Mouse (Mus musculus) large intestine, adult 2 months (tissue): ENCODE measurements around the gene Tmem239. TPM values are rescaled to one million over a fixed set of nuclear protein-coding genes. Genes with fewer than 3 reads are reported as not detected.
"Not testable (repeated sequence)": the region's sequence is repeated elsewhere in the genome, so short reads cannot be mapped to it uniquely, and the experiment has no call there.

ENCODE experiments used
- DNase-seq: peaks from one replicate; pipeline ENCODE4 v3.0.0-alpha.2; 2012; ENCODE audit warnings: low read depth, low spot score
- WGBS: fragments of 180-500 bp; shearing (Covaris S2); methylation state at CpG from one replicate; pipeline ENCODE4 v1.1.7; 2018; 5-methylcytosine and 5-hydroxymethylcytosine counted together
- polyA plus RNA-seq: library from polyadenylated mRNA; depleted of rRNA; stranded (reverse); fragments of >200 nt; gene quantifications from 2 replicates; pipeline ENCODE4 v1.2.3, GENCODE M21; 2012; rRNA removed

The Tmem239 gene
- polyA plus RNA-seq = not detected in 2 replicates

DNA sequence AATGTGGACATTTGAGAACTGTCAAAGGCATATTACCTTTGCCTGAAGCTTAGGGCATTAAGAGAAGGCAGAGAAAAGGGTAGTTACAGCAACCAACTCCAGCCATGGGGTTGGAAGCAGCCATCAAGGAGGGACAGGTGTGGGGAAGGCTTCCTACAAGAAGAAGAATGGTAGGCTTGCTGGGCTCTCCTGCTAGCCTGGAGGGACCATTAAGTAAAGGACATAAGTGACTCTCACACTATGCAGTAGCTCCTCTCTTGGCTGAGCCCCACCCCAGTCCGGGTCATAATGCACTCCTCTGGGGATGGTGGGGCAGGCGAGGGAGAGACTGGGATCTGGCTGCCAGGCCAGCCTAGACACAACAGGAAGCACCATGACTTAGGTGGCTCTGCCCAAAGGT is at the start of gene Tmem239:
Gene Tmem239, plus strand, starts transcription at position 301 of the 400 bp plus-strand sequence.
- no peak for DNase-seq
- WGBS = 48% methylated on average over 2 of the region's 2 CpGs

DNA sequence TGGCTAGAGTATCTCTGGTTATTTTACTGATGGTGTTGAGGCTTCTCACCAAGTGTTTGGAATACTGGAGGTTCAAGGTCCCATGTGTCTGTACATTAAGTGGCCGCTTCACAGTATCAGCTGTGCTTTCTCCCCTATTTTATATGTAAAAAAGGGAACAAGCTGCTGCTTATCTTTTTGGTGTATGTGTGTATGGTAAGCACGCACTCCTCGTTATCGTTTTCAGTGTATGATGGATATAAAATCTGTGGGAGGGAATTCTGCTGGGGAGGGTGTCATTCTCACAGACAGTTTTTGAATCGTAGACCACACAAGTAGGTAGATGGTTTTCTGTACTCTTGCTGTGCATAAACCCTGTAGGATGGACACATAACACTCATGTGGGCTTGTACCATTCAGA is 48.7 kb upstream of the Tmem239 start:
- DNase-seq = no peak
- 87% methylated on average over 5 of the region's 5 CpGs for WGBS

DNA sequence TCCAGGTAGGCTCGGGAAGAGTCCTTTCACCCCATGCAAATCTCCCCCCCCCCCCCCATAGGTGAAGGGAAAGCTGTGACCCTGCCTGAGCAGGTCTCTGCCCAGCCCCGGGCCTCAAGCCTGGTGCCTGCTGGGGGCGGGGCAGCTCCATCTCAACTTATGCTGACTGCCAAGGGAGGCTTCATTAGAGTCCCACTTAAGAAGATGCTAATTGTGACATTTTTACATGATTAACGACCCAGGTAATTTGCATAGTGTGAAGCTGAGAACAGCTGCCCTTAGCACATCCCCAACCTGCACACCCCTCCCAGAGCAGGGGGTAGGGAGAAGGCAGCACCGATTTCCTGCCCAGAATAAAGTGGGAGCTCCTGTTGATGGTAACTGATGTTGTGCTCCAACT is 47.4 kb upstream of the Tmem239 start:
- 18% methylated on average over 5 of the region's 5 CpGs for WGBS

DNA sequence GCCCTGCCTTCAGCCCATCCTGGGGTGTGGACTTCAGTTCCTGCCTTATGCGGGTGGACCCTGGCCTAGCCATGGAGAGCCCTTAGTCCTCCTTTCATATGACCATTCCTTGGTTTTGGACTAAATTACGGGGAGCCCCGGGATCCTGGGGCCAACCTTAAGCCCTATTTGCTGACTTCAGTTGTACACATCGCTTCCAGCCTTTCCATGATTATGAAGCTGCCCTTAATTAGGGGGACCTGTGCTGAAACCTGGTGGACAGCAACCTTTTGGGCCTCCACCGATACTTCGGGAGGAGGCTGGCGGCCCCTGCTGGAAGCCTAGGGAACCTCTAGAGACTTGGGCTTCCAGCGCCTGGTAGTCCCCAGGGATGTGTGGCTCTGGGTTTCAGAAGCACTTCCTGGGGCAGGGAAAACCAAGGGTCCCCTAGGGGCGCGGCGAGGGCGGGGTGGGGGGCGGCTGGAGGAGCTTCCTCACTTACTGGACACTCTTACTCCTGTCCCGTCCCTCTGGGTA is 43.7 kb upstream of the Tmem239 start:
- 11% methylated on average over 14 of the region's 14 CpGs for WGBS
- no peak for DNase-seq

More for the DNA sequence above, 47.4 kb upstream of the Tmem239 start:
- no peak for DNase-seq

DNA sequence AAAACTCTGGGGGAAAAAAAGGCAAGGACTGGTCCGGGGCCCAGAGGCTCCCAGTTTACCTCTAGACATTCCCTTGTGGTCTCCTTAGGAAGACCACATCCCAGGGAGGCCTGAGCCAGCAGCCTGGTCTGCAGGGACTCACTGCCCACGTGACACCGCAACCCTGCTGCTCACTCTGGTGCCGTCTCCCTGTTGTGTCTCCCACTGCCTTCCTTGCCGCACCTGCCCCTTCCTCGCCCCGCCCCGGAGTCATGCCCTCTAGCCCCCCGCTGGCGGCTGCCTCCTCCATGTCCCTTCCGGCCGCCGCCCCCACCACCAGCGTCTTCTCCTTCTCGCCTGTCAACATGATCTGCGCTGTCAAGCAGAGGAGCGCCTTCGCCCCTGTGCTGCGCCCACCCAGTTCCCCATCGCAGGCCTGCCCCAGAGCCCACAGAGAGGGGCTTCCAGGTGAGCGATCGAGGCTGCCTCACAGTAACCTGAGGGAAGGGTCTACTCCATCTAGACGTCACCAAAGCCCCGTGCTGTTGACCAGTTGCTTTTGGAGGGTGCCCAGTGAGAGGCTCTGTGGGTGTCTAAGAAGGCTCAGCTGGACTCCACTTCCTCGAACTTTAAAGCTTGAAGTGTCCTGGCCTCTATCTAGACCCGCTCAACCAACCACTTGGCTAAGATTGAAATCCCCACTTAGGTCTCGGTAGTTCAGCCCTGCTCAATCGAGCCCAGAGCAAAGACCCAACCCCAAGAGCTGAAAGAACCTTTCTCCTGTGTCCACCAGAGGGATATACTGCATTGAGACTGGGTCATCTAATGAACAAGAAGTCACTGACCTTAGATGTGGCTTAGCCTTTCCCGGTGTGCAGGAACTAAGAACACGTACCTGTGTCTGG is 40.8 kb upstream of the Tmem239 start:
- no peak for DNase-seq
- WGBS = 17% methylated on average over 30 of the region's 30 CpGs

DNA sequence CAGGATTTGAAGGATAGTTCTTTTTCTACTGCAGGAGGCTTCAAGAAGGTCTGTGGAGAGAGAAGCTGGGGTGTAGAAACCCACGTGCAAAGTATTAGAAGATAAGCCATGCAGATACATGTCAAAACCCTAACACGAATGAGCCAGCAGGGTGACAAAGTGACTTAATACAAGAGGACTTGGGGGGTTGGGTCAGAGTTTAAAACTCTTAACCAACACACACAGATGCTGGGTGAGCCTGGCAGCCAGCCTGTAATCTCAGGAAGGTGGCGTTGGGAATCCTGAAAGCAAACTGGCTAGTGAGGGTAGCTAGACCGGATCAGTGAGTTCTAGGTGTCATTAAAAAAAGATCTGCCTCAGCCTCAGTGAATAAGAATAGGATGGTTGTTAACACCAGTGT is 38.9 kb upstream of the Tmem239 start:
- no peak for DNase-seq
- 34% methylated on average over 4 of the region's 4 CpGs for WGBS

DNA sequence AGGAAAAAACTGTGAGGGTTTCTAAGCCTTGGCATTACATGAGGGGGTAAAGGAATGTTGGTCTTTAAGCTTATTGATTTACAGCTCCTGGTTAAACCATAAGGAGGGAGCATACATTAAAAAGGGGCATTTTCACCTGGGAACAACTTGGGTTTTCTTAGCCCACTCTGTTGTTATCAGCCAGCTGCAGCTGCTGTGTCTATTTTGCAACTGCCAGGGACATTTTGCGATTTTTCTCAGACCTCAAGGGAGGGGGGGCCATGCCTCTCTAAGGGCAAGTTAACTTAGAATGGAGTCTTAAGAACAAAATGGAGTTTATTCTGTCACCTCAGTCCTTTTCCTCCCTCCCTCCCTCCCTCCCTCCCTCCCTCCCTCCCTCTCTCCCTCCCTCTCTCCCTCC is 33.3 kb upstream of the Tmem239 start:
- WGBS = 42% methylated on average over 1 of the region's 1 CpGs
- DNase-seq = not testable (repeated sequence)

DNA sequence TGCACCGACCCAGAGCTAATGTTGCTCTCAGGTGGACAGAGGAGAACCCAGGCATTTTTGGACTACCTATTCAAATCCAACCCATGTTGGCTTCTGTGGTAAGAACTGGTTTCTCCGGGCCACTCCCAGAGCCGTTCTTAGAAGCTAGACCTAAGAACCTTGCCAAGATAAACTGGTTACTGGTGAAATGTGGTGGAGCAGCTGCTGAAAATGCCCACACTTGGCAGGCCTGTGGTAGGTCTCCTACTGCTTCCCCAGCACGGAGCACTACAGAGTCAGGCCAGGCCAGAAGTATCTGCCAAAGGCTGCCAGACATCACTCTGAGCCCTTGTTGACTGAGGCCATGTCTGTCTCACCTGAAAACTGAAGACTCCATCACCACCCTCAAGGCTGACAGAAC is 31.3 kb upstream of the Tmem239 start:
- WGBS = 53% methylated on average over 4 of the region's 4 CpGs

DNA sequence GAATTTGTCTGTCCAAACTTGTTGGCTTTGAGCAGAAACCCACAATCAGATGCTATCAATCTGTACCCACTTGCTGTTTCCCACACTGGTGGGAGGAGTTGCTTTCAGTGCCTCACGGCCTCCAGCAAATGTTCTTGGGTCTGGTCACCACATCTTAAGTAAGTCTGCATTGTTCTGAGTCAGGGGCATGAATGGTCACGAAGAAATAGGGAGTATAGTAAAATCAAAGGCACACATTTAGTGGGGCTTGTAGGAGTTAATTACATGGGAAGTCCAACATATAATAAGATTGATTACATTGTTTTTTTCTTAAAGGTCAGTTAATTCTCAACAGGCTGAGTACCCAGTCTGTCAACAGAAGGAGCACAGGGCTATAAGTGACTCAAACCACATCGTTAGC is 23.1 kb upstream of the Tmem239 start:
- no peak for DNase-seq
- WGBS = 44% methylated on average over 3 of the region's 3 CpGs

More for the DNA sequence above, 31.3 kb upstream of the Tmem239 start:
- no peak for DNase-seq

DNA sequence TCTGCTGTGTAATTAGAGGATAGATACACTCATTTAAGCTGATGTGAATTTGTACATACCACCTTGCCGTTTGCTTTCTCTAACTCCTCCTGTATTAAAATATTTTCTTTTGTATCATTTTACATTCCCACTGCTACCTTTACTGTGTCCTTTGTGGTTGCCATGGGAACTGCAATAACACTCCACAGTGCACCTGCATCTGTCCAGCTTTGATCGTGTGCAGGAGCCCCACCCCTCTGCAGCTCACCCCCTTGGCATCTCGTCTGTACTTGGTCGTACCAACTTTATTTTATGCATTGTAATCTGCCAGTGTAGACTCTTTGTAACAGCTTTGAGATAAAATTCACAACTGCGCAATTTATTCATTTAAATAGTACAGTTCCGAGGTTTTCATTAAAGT is 22.4 kb upstream of the Tmem239 start:
- 41% methylated on average over 6 of the region's 6 CpGs for WGBS
- no peak for DNase-seq

DNA sequence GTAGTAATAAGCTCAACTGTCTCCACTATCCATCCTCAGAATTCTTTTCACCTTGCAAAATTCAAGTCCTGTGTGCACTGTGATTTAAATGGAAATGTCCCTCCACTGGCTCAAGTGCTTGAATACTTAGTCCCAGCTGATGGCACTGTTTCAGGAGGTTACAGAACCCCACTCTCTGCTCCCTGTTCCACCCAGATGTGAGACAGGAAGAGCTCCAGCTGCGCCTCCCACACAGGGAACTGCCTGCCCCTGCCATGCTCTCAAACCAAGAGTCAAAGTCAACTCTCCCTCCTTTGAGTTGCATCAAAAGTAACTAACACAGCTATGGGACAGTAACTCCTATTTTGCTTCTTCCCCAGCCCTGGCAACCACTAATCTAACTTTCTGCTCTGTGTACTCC is 20.1 kb upstream of the Tmem239 start:
- DNase-seq = no peak
- 69% methylated on average over 1 of the region's 1 CpGs for WGBS

DNA sequence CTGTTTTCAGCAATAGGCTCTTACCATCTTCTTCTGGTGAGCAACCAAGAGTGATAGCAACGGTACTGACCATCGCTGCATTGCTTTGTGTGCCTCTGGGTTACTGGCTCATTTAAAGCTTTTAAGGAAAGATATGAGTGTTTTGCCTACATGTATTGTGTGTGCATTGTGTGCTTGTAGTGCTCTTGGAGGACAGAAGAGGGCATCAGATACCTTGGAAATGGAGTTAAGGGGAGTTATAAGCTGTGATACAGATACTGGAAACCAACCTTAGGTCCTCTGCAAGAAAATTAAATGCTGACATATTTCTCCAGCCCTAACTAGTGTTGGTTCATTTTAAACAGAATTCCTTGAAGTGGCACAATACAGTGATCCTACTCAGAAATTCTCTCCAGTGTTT is 17.5 kb upstream of the Tmem239 start:
- WGBS = 87% methylated on average over 2 of the region's 2 CpGs
- DNase-seq = no peak

DNA sequence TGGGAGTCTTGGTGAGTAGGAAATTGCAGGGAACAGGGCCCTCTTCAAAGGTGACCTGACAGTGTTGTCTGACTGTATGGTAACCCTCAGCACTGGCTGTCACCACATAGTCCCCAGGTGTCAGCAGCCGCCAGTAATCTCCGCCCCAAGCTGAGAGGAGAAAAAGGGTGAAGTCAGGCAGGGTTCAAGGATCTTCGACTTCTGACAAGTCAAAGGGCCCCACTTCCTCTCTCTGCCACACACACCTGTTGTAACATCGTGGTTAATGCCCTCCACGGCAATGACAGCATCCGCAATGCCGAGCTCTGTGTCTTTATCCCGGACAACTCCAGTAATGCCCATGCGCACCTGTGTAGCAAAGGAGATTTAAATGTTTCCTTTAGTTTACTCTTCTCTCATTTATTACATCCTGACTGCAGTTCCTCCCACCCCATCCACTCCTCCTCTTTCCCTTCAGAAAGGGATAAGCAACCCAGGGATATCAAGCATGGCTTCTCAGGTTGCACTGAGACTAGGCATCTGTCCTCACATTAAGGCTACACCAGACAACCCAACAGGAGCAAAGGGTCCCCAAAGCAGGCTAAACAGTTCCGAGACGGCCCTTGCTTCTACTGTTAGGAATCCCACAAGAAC is 15.2 kb upstream of the Tmem239 start:
- DNase-seq = no peak
- 45% methylated on average over 11 of the region's 11 CpGs for WGBS

DNA sequence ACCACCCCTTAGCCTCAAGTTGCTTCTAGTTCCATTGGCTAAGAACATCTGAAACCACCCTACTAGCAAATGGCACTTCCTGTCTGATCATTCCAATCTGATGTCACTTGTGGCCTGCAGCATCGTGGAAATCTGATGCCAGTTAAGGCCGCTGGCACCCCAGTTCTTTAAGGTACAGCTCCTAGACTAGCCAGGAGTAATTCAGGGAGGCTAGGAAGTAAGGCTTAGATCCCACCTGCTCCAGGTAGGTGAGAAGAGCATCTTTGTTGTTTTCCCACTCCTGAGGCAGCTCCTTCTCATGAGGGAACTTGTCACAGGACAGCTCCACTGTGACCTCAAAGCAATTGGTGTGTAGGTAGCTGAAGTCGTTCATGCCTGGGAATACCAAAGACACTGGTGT is 13.4 kb upstream of the Tmem239 start:
- 77% methylated on average over 3 of the region's 3 CpGs for WGBS
- DNase-seq = no peak

DNA sequence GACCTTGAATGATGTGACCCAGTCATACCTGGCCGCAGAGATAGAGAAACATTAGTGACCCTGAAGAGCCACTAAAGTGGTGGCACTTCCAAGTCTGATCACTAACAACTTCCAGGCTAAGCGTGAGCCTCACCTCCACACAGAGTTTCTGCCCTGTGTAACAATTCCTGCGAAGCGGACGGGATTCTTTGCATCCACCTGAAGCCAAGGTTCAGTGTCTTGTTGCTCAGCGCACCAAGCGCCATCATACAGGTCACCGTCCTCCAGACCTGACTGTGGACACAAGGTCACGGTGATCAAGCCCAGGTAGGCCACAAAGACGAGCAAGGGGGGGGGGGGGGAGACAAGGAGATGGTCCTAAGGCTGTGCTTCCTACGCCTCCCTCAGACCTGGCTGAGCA is 10.6 kb upstream of the Tmem239 start:
- WGBS = 91% methylated on average over 11 of the region's 11 CpGs
- DNase-seq = no peak

DNA sequence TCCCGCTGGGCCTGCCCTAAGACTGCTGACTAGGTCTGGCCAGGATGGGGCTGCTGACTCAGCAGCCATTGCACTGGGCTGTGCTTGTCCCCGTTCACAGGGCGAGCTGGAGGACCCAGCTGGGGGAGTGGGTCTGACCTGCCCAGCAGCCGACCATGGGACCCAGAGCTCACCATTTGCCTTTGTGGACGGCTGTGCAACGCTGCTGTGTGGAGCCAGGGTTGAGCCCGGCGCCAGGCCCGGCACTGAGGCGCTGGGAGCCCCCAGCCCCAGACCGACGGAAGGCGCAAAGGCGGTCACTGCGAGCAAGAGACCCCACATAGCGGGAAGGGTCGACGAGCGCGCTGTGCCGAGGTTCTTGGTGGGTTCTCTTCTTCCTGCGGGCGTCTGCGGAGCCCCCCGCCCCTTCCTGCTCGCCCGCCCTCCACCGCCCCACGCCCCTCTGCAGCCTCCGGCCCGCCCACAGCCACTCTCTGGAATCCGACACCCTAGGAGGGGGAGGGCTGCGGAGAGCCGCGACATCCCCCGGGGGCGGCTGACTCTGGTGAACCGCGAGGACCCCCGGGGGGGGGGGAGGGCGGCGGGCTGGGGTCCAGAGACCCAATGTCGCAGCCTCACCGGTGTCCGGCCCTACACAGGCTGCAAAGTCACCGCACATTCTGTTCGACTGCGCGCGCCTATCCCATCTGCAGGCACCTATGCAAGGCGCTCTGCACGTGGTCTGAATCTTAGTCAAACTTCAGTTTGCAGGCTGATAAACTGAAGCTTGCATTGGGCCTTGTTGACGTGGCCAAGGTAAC is 8.9 kb upstream of the Tmem239 start, which contains the start of gene Cpxm1:
Gene Cpxm1, minus strand, starts transcription at position 389 of the 800 bp plus-strand sequence.
- WGBS = 3% methylated on average over 53 of the region's 53 CpGs
- no peak for DNase-seq

DNA sequence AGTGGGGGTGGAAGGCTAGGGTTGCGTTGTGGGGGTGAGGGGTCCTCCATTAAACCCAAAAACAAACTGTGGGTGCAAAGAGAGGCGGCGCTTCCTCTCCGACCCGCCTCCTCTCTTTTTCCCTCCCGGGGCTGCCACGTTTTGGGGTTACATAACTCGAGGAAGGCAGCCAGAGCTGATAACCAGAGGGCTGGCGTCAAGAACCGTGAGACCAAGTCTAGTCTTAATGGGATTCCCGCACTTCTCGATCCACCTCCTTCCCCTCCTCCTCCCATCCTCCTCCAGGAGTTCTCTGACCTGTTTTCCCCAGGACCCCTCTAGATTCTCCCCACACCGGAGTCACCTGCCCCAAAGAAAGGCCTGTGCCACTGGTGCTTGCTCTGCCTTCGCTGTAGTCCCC is 8.2 kb upstream of the Tmem239 start:
- DNase-seq = no peak
- 19% methylated on average over 14 of the region's 14 CpGs for WGBS

DNA sequence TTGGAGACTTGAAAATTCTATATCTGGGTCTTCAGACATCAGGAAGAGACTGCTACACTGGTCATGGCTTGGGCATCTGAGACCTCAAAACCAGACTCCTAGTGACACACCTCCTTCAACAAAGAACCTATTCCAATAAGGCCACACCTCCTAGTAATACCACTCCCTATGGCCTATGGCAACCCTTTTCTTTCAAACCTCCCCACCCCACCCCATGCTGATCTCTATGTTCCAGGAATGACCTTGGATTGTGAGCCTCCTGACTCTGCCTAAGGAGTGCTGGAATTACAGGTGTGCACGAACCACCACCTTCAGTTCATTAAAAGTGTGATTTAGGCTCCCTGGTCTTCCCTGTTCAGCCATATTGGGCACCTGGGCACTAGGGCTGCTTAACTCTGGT is 6.2 kb upstream of the Tmem239 start:
- WGBS = 87% methylated on average over 1 of the region's 1 CpGs
- DNase-seq = no peak

DNA sequence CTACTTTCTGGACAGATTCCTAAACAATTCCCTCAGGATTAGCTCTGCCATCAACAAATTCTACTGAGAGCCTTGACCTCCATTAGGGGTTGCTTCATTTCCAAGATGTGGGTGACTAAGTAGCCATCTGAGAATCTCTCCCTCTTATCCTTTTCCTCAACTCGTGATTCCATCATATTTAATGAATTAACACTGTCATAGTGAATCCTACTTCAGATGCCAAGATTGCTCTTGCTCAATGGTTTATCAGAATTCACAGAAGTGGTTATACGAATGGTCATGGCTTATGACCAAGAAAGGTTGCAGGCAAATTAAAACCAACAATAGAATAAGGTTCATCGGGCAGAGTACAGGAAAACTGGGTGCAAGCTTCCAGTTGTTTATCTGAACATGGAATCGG is 4.4 kb upstream of the Tmem239 start:
- no peak for DNase-seq
- 68% methylated on average over 4 of the region's 4 CpGs for WGBS

DNA sequence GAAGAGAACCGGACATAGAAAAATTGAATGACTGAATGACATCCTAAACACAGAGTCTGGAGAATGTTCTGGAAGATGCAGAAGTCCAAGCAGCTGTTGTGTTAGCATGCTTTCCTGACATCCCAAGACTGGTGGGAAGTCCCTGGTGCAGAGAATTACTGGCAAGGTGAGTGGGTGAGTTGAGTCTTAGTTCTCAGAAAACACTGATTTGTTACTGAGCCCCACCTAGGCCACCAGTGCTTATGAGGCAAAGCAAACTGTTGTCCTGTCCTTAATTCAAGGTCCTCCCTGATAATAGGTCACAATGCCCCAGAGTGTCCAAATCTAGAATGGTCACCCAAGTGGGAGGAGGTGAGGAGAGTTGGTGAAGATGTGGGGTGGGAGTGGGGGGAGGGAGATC is 1.3 kb upstream of the Tmem239 start, which contains the start of the genes Gm28372 and 1700020A23Rik:
Gene Gm28372, plus strand, starts transcription at position 301 of the 400 bp plus-strand sequence.
Gene 1700020A23Rik, plus strand, starts transcription at position 321 of the 400 bp plus-strand sequence.
- no peak for DNase-seq
- 88% methylated on average over 1 of the region's 1 CpGs for WGBS
